Mouse (Mus musculus) embryonic fibroblast, embryonic 13.5 days (primary cell): Measurements from ENCODE around the gene Zfp617.

Source experiments
- CTCF ChIP-seq: IDR thresholded peaks from 2 replicates; pipeline ENCODE4 v1.5.1; 2011; ENCODE audit warnings: mild to moderate bottlenecking, control low read depth, low read length, moderate library complexity, borderline replicate concordance; ENCODE audit not compliant: insufficient read depth
- POLR2A ChIP-seq: IDR thresholded peaks from 2 replicates; pipeline ENCODE4 v1.6.1; 2011; ENCODE audit warnings: low read depth, mild to moderate bottlenecking, control low read depth, low read length, moderate library complexity

DNA sequence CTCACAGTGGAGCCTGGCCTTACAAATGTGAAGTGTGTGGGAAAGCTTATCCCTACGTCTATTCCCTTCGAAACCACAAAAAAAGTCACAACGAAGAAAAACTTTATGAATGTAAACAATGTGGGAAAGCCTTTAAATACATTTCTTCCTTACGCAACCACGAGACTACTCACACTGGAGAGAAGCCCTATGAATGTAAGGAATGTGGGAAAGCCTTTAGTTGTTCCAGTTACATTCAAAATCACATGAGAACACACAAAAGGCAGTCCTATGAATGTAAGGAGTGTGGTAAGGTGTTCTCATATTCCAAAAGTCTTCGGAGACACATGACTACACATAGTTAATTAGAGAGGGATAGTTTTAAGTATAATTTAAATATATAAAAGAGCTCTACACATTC is 60.2 kb downstream of the Zfp617 start:
- no peak for TF ChIP-seq CTCF
- no peak for TF ChIP-seq POLR2A
